Mouse (Mus musculus): ENCODE data around the gene Polr3f. TPM values are rescaled to one million over a fixed set of nuclear protein-coding genes. Genes with fewer than 3 reads are reported as not detected.

Polr3f gene
- 32.0 TPM for polyA plus RNA-seq (2014; fragmentation: Illumina TruSeq; extraction: RNeasy Lipid Tissue Mini Kit (QIAGEN cat#74804); ENCODE audit: low replicate concordance)

DNA sequence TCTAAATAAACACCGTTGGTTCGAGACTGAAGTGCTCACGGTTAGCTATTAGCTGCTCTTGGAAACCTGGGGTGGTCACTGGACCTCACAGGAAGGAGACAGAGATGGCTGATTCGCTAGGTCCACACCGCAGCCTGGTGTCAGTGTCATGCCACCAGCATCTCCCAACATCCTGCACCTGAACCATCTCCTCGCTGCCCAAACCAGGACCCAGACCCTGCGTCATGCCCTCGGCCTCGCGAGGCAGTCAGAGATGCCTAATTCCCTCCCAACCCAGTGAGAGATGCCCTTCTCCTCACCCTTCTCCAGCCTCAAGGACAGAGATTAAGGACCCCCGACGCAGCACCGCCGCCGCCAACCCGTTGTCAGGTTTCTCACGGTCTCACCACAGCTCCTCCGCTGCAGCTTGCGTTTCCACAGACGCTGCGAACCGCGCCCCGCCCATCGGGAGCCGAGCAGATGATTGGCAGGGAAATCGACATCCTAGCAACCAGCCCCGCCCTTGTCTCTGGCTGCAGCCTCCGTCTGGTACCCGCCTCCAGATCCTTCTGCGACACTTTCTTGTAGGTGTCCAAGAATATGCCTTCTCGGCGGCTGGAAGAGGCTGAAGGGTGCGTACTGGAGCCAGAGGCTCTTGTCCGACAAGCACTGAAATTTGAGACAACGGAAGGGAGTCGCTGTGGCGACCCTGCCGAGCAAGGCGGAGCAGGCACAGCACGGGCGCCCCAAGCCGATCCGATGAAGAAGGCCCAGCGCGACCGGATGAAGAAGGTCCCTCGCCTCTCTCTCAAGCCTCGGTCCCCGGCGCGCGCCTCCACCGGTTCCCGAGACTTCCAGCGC, at the start of gene Polr3f, which contains the start of gene Dzank1:
Gene Polr3f, plus strand, starts transcription at position 738 of the 840 bp plus-strand sequence.
Gene Dzank1, minus strand, starts transcription at position 434 of the 840 bp plus-strand sequence.

GRCm38 (mm10) chr2:144550529-144550928, 23.0 kb downstream of the Polr3f start, which contains the start of gene Rbbp9:
Gene Rbbp9, minus strand, starts transcription at chr2:144550869.

DNA sequence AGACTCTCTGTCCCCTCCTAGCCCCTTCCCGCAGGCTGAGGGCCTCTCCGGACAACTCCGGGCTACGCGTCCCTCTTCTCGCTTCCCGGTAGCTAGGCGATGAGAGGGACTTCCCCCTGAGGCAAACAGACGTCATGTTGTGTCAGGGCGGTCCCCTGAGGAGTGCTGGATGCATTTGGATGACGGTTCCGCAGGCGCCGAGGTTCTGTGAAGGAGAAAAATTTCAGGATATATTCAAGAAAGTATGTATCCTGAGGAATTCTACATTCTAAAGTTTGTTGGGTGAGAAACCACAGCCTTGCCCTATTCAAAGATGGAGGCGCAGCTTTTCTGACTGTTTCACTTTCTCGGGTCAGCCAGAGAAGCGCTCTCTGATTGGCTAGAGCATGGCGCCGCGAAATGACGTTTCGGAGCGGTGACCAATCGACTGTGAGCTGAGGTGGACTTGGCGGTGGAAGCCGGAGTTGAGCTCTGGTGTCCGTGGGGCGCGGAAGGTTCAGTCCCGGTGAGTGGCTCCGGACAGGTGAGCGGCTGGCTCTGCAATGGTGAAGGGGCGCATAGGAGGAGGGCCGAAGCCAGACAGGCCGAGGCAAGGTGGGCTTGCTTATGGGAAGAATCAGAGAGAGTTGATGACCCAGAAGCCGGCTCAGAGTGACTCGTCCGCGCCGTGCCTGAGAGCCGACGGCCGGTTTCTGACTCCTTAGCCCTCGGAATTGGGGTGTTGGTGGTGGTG, 28.5 kb downstream of the Polr3f start, which contains the start of gene Sec23b:
Gene Sec23b, plus strand, starts transcription at position 410 of the 733 bp plus-strand sequence.

Other genes with a start within 250 kb of the Polr3f start
- 5.1 TPM for gene Ovol2, start 195.6 kb upstream of the Polr3f start, polyA plus RNA-seq (2014; fragmentation: Illumina TruSeq; extraction: RNeasy Lipid Tissue Mini Kit (QIAGEN cat#74804); ENCODE audit: low replicate concordance)
- gene Kat14, start 158.7 kb upstream of the Polr3f start, polyA plus RNA-seq (2014; fragmentation: Illumina TruSeq; extraction: RNeasy Lipid Tissue Mini Kit (QIAGEN cat#74804); ENCODE audit: low replicate concordance), result 3.7 TPM
- 3.2 TPM for gene Pet117, start 158.7 kb upstream of the Polr3f start, polyA plus RNA-seq (2014; fragmentation: Illumina TruSeq; extraction: RNeasy Lipid Tissue Mini Kit (QIAGEN cat#74804); ENCODE audit: low replicate concordance)
- gene Dzank1, start 304 bp upstream of the Polr3f start, polyA plus RNA-seq (2014; fragmentation: Illumina TruSeq; extraction: RNeasy Lipid Tissue Mini Kit (QIAGEN cat#74804); ENCODE audit: low replicate concordance), result 0.45 TPM
- gene Rbbp9, start 23.2 kb downstream of the Polr3f start, polyA plus RNA-seq (2014; fragmentation: Illumina TruSeq; extraction: RNeasy Lipid Tissue Mini Kit (QIAGEN cat#74804); ENCODE audit: low replicate concordance), result 73.5 TPM
- 115 TPM for gene Sec23b, start 28.5 kb downstream of the Polr3f start, polyA plus RNA-seq (2014; fragmentation: Illumina TruSeq; extraction: RNeasy Lipid Tissue Mini Kit (QIAGEN cat#74804); ENCODE audit: low replicate concordance)
- 11.9 TPM for gene Smim26, start 66.3 kb downstream of the Polr3f start, polyA plus RNA-seq (2014; fragmentation: Illumina TruSeq; extraction: RNeasy Lipid Tissue Mini Kit (QIAGEN cat#74804); ENCODE audit: low replicate concordance)
- 8.9 TPM for gene Dtd1, start 72.2 kb downstream of the Polr3f start, polyA plus RNA-seq (2014; fragmentation: Illumina TruSeq; extraction: RNeasy Lipid Tissue Mini Kit (QIAGEN cat#74804); ENCODE audit: low replicate concordance)

Data from small intestine, adult 10 weeks (tissue).